Mouse (Mus musculus): ENCODE data around the gene Serpina1f.

DNA sequence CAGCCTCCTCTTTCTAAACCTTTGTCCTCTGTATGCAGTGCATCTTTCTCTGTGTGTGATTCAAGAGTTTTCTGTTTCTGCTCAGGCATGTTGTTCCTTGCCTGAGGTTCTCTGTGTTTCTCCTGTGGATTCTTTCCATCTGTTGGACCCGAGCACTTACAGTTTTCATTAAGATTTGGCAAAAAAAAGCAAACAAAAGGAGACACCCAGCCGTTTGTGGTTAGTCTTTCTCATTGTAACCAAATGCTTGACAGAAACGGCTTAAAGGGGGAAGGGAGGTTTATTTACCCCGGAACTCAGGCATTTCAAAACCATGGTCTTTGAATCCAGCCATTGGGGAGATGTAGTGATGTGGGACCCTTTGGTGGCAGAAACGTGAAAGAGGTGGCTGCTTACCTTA lies 50.7 kb downstream of the Serpina1f start:
- no peak for TF ChIP-seq CTCF (IDR thresholded peaks at IDR 0.05; ENCODE audit: insufficient read depth, low read depth, low read length)
- TF ChIP-seq POLR2A (IDR thresholded peaks at IDR 0.05; ENCODE audit: insufficient read depth, low read depth, low read length), result no peak

All from olfactory bulb, adult 2 months (tissue).